Mouse (Mus musculus): ENCODE measurements at regions not wholly inside any gene's neighbourhood (a gene's known extent, or its start where the extent isn't known, plus 50 kb on each side); places are given as distances from the start of the nearest gene placed in this dataset.

GRCm38 (mm10) chr6:122390720-122391119 lies 50.4 kb upstream of the Phc1 start:
- TF ChIP-seq CTCF (IDR thresholded peaks at IDR 0.05; ENCODE audit: borderline replicate concordance, insufficient read depth, low read length) = no peak
- no peak for TF ChIP-seq POLR2A (IDR thresholded peaks at IDR 0.05; ENCODE audit: low read depth, low read length)

All from embryonic fibroblast, embryonic 13.5 days (primary cell).